Mouse (Mus musculus) layer of hippocampus, postnatal 10 days (tissue): ENCODE data around the gene Msi2. TPM values are rescaled to one million over a fixed set of nuclear protein-coding genes. Genes with fewer than 3 reads are reported as not detected.
A peak's percentile ranks its signal among the peaks of the same experiment; 100 is the strongest.

Experiments
- DNase-seq, 2 experiments: peaks; one replicate each; pipeline ENCODE4 v3.0.0; 2021; ENCODE audit warnings: low spot score in 2 of 2
- total RNA-seq, 2 experiments: library from RNA; stranded (reverse); gene quantifications; 2 replicates each; pipeline ENCODE4 v1.2.3; 2021

The Msi2 gene
- total RNA-seq, 2 experiments from 2014 or later, result 97.4 to 97.6 TPM

GRCm38 (mm10) chr11:88570715-88571202 is 147.6 kb downstream of the Msi2 start:
- DNase-seq, result no peak

- no peak for DNase-seq
These were observed 151.4 kb downstream of the Msi2 start for GRCm38 (mm10) chr11:88566613-88567606.

- no peak for DNase-seq
These were observed 153.5 kb downstream of the Msi2 start for GRCm38 (mm10) chr11:88564810-88565209.

- DNase-seq, result no peak
These were observed 153.9 kb downstream of the Msi2 start for GRCm38 (mm10) chr11:88564363-88564762.

GRCm38 (mm10) chr11:88561191-88561590 is 157.1 kb downstream of the Msi2 start:
- DNase-seq, result no peak

- DNase-seq, result no peak
These were observed 157.7 kb downstream of the Msi2 start for GRCm38 (mm10) chr11:88560634-88561033.

GRCm38 (mm10) chr11:88559365-88559970 is 158.8 kb downstream of the Msi2 start:
- no peak for DNase-seq

- DNase-seq, result no peak
These were observed 159.6 kb downstream of the Msi2 start for GRCm38 (mm10) chr11:88558731-88559130.

GRCm38 (mm10) chr11:88557828-88558580 is 160.3 kb downstream of the Msi2 start:
- no peak for DNase-seq

GRCm38 (mm10) chr11:88557116-88557768 is 161.1 kb downstream of the Msi2 start:
- DNase-seq, result no peak

GRCm38 (mm10) chr11:88555902-88556549 is 162.3 kb downstream of the Msi2 start:
- no peak for DNase-seq

- DNase-seq, result no peak
These were observed 163.0 kb downstream of the Msi2 start for GRCm38 (mm10) chr11:88555232-88555818.

- DNase-seq, result no peak
These were observed 164.6 kb downstream of the Msi2 start for GRCm38 (mm10) chr11:88553521-88554310.

- peak; percentile 69 to 73 for DNase-seq
These were observed 165.3 kb downstream of the Msi2 start for GRCm38 (mm10) chr11:88552987-88553386.

- DNase-seq, result no peak
These were observed 165.9 kb downstream of the Msi2 start for GRCm38 (mm10) chr11:88552385-88552784.

GRCm38 (mm10) chr11:88551034-88551433 is 167.3 kb downstream of the Msi2 start:
- DNase-seq, result no peak

GRCm38 (mm10) chr11:88550083-88550907 is 168.0 kb downstream of the Msi2 start:
- no peak for DNase-seq

- DNase-seq, result no peak
These were observed 168.8 kb downstream of the Msi2 start for GRCm38 (mm10) chr11:88549529-88549900.
